Mouse (Mus musculus) E14TG2a.4 (cell line): Measurements from ENCODE around the gene Crim1.

Experiments
- CTCF ChIP-seq: conservative IDR thresholded peaks from 2 replicates; pipeline ENCODE4 v1.5.1; 2014; ENCODE audit warnings: low read length
- POU5F1 ChIP-seq: IDR thresholded peaks from 2 replicates; pipeline ENCODE4 v1.6.1; 2014; ENCODE audit warnings: low read length, borderline replicate concordance

DNA sequence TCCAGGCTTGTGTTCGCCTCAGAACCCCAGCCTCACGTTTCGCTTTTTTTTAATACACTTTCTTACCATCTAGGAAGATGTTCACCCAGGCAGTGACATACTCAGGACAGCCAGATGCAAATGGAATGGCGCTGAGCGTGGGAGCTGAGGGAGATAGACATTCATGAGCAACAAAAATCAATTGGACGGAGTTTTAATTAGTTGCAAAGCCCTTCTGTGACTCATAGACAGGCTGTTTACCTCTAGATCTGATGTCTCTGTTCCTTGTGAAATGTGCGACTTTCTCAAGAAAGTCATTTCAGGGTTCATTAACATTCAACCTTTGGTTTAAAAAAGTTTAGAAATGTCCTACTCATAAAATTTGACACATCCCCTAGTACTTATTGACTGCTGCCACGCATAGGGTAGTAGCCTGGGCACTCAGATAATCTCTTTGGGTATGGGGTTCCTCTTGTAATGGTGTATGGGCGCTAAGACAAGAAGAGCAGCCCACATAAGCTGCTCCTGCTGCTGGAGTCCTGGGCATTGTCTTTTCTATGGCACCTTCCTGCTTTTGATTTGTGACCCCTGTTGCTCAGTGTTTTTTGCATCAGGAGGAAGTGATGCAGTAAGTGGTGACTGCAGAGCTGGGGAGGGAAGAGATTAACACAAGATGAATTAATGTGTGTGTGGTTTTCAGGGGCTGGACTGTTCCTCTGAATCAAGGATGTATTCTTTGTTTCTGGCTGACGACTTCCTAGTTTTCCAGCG, 46.8 kb downstream of the Crim1 start:
- no peak for TF ChIP-seq CTCF
- no peak for TF ChIP-seq POU5F1
